Mouse (Mus musculus): ENCODE data around the gene Tox3. TPM values are rescaled to one million over a fixed set of nuclear protein-coding genes. Genes with fewer than 3 reads are reported as not detected.

Tox3 gene
- polyA plus RNA-seq, 1 experiment, result 0.60 TPM

DNA sequence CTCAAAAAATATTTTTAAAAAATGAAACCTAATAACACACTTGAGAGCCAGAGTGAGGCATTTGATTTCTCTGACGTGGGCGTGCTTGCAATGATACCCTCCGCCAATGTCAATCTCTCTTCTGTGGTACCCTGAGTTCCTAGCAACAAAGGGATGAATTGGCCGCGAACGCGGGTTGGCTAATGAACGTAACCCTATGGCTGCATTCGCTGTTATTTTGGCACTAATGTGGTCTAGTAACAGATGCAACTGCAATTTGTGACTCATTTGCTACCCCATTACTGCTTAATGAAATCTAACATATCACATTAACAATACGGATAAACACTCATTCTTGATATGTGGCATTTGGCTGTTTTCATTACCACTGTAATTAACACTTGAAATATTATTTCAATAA is 76.2 kb downstream of the Tox3 start:
- Histone ChIP-seq H3K27ac (ENCODE audit: control insufficient read depth, insufficient read depth, low read depth, low read length, poor library complexity) (no peak overlapping the region), H3K4me3 (replicated peaks; ENCODE audit: control insufficient read depth, low read depth, low read length) (no peak overlapping the region), H3K4me1 (ENCODE audit: control insufficient read depth, insufficient read depth, low read length) (no peaks in the 10 kb centered on the region)
- no peak for TF ChIP-seq CTCF (IDR thresholded peaks at IDR 0.05; ENCODE audit: control insufficient read depth, insufficient read depth, low read length)
- TF ChIP-seq POLR2A (IDR thresholded peaks at IDR 0.05; ENCODE audit: borderline replicate concordance, control insufficient read depth, low read depth, low read length), result no peak
- 91% methylated on average over 10 of the region's 10 CpGs for WGBS

DNA sequence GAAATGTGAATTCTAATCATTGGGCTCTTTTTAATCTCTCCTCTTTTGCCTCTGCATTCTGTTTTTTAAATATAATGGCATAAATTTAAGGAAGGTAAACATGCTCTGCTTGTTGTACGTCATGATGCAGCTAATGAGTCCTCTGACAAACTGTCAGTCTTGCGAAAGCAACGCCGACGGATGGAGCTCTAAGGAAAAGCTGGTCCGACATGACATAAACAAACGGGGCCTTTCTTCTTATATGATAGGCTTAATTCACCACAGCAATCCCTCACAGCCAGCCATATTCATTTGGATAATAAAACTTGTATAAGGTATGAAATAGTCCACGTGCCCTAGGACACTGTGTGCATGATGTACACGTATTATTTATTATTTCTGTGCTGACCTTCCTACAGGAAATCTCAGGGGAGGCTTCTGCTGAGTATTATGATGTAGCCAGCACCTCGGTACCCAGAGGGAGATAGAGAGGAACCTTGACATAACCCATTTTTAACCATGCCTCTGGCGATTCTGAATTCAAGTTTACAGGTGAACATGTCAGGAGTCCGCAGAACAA is 80.4 kb downstream of the Tox3 start:
- no peak overlapping the region for H3K4me3 ChIP-seq (replicated peaks; ENCODE audit: control insufficient read depth, low read depth, low read length)
- no peak overlapping the region for H3K27ac ChIP-seq (ENCODE audit: control insufficient read depth, insufficient read depth, low read depth, low read length, poor library complexity)
- WGBS, result 81% methylated on average over 12 of the region's 12 CpGs
- TF ChIP-seq POLR2A (IDR thresholded peaks at IDR 0.05; ENCODE audit: borderline replicate concordance, control insufficient read depth, low read depth, low read length), result no peak
- no peak for TF ChIP-seq CTCF (IDR thresholded peaks at IDR 0.05; ENCODE audit: control insufficient read depth, insufficient read depth, low read length)
- no peaks in the 10 kb centered on the region for H3K4me1 ChIP-seq (ENCODE audit: control insufficient read depth, insufficient read depth, low read length)

DNA sequence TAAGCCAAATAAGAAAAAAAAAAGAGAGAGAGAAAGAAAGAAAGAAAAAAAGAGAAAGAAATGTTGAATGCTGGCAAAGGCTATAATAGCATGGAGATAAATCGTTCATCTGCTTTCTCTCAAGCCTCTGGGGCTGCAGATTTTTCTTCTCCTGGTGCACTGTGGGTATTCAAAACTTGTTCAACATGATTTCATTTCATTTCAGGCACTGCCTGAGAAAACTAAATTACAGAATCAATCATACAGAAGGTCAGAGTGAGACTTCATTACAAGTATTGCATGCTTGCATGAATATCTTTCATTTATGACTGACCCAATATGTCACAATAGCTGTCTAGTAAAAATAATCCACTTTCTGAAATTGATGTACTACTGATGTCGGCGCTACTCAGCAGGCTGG is 81.2 kb downstream of the Tox3 start:
- no peak for TF ChIP-seq POLR2A (IDR thresholded peaks at IDR 0.05; ENCODE audit: borderline replicate concordance, control insufficient read depth, low read depth, low read length)
- TF ChIP-seq CTCF (IDR thresholded peaks at IDR 0.05; ENCODE audit: control insufficient read depth, insufficient read depth, low read length), result no peak

DNA sequence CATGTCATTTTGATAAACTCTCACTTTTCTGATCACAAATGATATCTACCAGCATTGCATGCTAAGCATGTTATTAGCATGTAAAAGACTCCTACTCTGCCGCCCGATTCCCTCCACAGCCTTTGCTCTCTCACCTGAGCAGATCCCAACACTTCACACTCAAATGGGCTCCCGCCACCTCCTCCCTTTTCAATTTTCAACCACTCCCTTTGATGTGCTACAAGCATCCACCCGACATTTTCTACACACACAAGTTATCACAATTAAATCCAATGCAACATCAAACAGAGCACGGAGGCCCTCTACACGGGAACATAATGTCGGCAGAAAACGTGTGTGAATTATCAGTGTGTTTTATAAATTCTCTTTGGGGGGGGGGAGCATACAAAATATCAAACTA is 81.9 kb downstream of the Tox3 start:
- TF ChIP-seq POLR2A (IDR thresholded peaks at IDR 0.05; ENCODE audit: borderline replicate concordance, control insufficient read depth, low read depth, low read length), result no peak
- no peak for TF ChIP-seq CTCF (IDR thresholded peaks at IDR 0.05; ENCODE audit: control insufficient read depth, insufficient read depth, low read length)
- Histone ChIP-seq H3K27ac (ENCODE audit: control insufficient read depth, insufficient read depth, low read depth, low read length, poor library complexity) (no peak overlapping the region), H3K4me3 (replicated peaks; ENCODE audit: control insufficient read depth, low read depth, low read length) (no peak overlapping the region), H3K4me1 (ENCODE audit: control insufficient read depth, insufficient read depth, low read length) (no peaks in the 10 kb centered on the region)
- WGBS, result 79% methylated on average over 8 of the region's 8 CpGs

More for the DNA sequence above, 81.2 kb downstream of the Tox3 start:
- WGBS, result 77% methylated on average over 3 of the region's 3 CpGs
- no peak overlapping the region for H3K27ac ChIP-seq (ENCODE audit: control insufficient read depth, insufficient read depth, low read depth, low read length, poor library complexity)
- no peaks in the 10 kb centered on the region for H3K4me1 ChIP-seq (ENCODE audit: control insufficient read depth, insufficient read depth, low read length)
- H3K4me3 ChIP-seq (replicated peaks; ENCODE audit: control insufficient read depth, low read depth, low read length), result no peak overlapping the region

DNA sequence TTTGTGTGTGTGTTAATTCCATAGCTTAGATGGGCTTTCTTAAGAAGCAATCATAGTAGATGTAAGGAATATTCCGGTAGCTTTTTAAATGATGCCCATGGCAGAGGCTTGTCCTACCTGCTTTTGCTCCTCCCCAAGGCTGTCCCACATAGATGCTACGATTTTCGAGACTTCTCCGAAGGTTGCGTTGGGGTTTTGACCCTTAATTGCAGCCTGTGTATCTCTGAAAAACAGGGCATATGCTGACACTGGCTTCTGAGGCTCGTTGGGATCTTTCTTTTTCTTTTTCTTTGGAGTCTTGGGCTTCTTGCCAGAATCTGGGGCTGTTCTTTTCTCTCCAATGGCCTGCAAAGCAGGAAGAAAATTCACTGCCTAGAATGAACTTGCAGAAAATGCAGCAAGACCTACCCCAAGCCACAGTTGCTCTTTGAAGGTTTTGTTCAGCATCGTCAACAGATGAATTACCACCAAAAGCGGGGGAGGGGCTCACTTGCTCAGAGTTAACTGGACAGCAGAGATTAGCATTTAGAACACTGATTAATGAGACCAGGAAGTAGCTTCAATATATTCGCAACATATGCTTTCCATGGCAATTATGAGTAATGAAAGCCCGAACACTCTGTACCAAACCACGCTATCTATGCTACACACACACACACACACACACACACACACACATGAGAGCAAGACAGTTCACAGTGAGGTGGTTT is 93.8 kb downstream of the Tox3 start:
- no peak for TF ChIP-seq CTCF (IDR thresholded peaks at IDR 0.05; ENCODE audit: control insufficient read depth, insufficient read depth, low read length)
- TF ChIP-seq POLR2A (IDR thresholded peaks at IDR 0.05; ENCODE audit: borderline replicate concordance, control insufficient read depth, low read depth, low read length), result no peak
- Histone ChIP-seq H3K27ac (ENCODE audit: control insufficient read depth, insufficient read depth, low read depth, low read length, poor library complexity) (no peak overlapping the region), H3K4me3 (replicated peaks; ENCODE audit: control insufficient read depth, low read depth, low read length) (no peak overlapping the region), H3K4me1 (ENCODE audit: control insufficient read depth, insufficient read depth, low read length) (no peaks in the 10 kb centered on the region)
- WGBS, result 78% methylated on average over 11 of the region's 11 CpGs

DNA sequence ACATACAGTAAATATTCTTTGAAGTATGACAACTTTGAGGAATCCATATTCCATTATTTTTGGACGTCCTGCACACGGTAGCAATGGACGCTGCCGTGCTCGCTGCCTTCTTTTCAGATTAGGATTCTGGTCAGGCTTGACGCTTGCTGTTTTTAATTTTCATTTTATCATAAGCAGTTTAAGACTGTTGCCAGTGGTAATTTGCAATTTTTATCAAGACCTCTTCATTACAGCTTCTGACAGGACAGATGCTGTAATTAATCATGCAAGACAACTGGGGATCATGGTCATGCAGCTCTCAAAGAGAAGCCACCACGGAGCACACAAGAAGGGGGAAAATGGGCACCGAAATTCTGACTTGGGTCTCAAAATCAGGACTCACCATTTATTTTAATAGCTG is 101.8 kb downstream of the Tox3 start:
- Histone ChIP-seq H3K4me1 (ENCODE audit: control insufficient read depth, insufficient read depth, low read length) (no peaks in the 10 kb centered on the region), H3K4me3 (replicated peaks; ENCODE audit: control insufficient read depth, low read depth, low read length) (no peak overlapping the region), H3K27ac (ENCODE audit: control insufficient read depth, insufficient read depth, low read depth, low read length, poor library complexity) (no peak overlapping the region)
- WGBS, result 87% methylated on average over 8 of the region's 8 CpGs
- no peak for TF ChIP-seq CTCF (IDR thresholded peaks at IDR 0.05; ENCODE audit: control insufficient read depth, insufficient read depth, low read length)
- no peak for TF ChIP-seq POLR2A (IDR thresholded peaks at IDR 0.05; ENCODE audit: borderline replicate concordance, control insufficient read depth, low read depth, low read length)

DNA sequence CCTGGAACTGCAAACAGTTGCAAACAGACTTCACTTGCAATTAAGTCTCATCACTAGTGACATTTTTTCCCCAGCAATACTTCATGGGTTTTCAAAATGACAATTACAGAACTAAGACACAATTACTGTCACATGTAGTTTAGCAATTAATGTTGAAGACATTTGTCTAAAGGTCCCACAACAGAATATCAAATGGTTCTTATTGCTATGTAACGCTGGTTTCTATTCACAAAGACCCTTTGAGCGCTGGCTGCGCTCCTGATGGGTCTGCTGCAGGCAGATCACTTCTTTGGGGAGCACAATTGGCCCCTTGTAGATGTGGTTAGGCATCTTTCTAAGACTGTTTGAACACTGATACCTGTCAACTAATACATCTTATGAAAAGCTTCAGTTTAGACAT is 102.3 kb downstream of the Tox3 start:
- Histone ChIP-seq H3K4me3 (replicated peaks; ENCODE audit: control insufficient read depth, low read depth, low read length) (no peak overlapping the region), H3K27ac (ENCODE audit: control insufficient read depth, insufficient read depth, low read depth, low read length, poor library complexity) (no peak overlapping the region), H3K4me1 (ENCODE audit: control insufficient read depth, insufficient read depth, low read length) (no peaks in the 10 kb centered on the region)
- WGBS, result 84% methylated on average over 3 of the region's 3 CpGs
- no peak for TF ChIP-seq POLR2A (IDR thresholded peaks at IDR 0.05; ENCODE audit: borderline replicate concordance, control insufficient read depth, low read depth, low read length)
- no peak for TF ChIP-seq CTCF (IDR thresholded peaks at IDR 0.05; ENCODE audit: control insufficient read depth, insufficient read depth, low read length)

DNA sequence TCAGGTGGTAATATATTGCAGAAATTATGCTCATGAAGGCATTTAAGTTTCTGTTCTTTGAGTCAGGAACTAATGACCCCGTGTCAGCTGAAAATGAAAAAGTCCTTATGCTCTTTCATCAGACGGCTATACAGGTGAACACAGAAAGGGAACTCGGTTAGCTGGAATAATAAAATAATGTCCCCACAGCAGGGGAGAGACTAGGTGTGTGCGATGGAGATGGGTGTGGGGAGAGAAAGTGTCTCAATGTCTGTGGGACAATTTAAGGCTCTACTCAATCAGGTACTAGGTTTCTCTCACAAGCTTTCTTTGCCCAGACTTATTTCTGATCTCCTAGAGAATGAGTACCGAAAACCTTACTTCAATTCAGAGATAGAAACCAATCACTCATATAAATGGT is 103.0 kb downstream of the Tox3 start:
- no peak overlapping the region for H3K4me3 ChIP-seq (replicated peaks; ENCODE audit: control insufficient read depth, low read depth, low read length)
- TF ChIP-seq POLR2A (IDR thresholded peaks at IDR 0.05; ENCODE audit: borderline replicate concordance, control insufficient read depth, low read depth, low read length) (no peak), CTCF (IDR thresholded peaks at IDR 0.05; ENCODE audit: control insufficient read depth, insufficient read depth, low read length) (no peak)
- H3K4me1 ChIP-seq (ENCODE audit: control insufficient read depth, insufficient read depth, low read length), result no peaks in the 10 kb centered on the region
- no peak overlapping the region for H3K27ac ChIP-seq (ENCODE audit: control insufficient read depth, insufficient read depth, low read depth, low read length, poor library complexity)
- 81% methylated on average over 5 of the region's 5 CpGs for WGBS

Measured in bone marrow, adult 2 months (tissue).